Mouse (Mus musculus) erythroid progenitor cell, adult 5-6 weeks (primary cell): ENCODE results near the gene Scube3. TPM values are rescaled to one million over a fixed set of nuclear protein-coding genes. Genes with fewer than 3 reads are reported as not detected.
"Not testable (repeated sequence)": the region's sequence is repeated elsewhere in the genome, so short reads cannot be mapped to it uniquely, and the experiment has no call there.

Source experiments
- ATAC-seq: replicated peaks from 2 replicates; pipeline ENCODE4 v1.8.0; 2016; ENCODE audit warnings: moderate number of reproducible peaks, mild to moderate bottlenecking, moderate TSS enrichment, inconsistent platforms; ENCODE audit not compliant: poor library complexity, low FRiP score, severe bottlenecking
- total RNA-seq, 2 experiments: library from RNA; stranded (forward) in 1 of 2; stranded (reverse) in 1 of 2; fragments of 150-400 nt in 1 of 2; fragments of 186-747, 209-891 nt in 1 of 2; gene quantifications; 2 replicates each; pipeline versions ENCODE4 v1.2.3 to v1.2.4; 2015 to 2017; ENCODE audit warnings: low replicate concordance in 2 of 2

The Scube3 gene
- total RNA-seq, 2 experiments from 2014 or later = not detected

DNA sequence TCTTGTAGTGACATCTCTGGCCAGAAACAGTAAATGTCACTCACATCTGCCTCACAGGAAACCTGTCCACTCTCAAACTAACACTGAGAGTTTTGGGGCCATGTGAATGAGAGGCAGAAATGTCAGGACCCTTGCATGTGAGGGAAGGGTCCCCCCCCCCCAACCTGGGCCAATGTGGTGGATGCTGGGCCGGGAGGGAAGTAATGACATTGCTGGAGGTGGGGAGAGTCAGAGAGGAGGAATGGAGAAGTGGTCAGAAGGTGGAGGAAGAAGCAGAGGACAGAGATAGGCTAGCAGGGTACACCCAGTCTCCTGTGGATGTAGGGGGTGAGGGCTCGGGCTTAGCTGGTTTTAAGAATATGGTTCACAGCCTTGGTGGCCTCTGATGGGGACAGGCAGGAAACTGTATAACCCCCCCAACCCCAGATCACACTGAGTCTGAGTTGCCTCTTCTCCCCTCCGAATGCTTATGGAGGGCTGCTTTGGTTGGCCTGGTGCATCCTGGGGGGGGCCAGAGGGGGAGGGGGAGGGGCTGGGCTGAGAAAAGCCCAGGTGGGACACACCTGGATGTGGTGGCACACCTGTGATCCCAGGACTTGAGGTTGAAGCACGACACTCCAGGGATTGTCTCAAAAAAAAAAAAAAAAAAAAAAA, 67.6 kb downstream of the Scube3 start:
- ATAC-seq = no peak

DNA sequence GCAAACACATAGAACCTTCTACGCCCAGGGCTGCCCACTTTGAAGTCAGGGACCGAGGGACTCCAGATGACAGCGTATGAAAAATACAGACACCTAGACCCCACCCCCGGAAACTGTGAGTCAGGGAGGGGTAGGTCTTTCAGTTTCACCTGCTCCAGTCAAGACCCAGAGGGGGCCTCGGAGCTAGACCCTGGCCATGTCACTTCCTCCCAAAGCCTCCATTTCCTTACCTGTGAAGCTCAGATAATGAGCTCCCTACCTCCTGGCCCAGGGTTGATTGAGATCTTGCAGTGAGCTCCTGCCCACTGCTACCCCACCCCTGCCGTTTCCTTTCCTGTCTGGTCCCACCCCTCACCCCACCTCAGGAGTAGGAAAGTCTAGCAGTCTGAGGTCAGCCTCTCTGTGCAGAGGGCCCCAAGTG, 70.0 kb downstream of the Scube3 start:
- ATAC-seq = no peak

DNA sequence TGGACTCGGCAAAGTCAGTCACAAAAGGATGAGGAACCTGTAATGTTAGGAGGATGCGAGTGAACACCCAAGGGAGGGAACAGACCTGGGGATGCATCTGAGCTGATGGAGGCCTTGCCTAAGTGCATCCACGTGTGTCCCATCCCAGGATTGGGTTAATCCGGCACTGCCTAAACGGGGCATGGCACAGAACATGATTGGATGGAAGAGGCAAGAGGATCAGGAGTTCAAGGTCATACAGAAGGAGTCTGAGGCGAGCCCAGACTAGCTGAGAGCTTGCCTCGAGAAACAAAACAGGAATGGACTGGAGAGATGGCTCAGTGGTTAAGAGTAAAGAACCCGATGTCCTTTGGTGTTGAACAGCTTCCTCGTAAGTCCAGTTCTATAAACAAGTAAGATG, 70.5 kb downstream of the Scube3 start:
- ATAC-seq = no peak

DNA sequence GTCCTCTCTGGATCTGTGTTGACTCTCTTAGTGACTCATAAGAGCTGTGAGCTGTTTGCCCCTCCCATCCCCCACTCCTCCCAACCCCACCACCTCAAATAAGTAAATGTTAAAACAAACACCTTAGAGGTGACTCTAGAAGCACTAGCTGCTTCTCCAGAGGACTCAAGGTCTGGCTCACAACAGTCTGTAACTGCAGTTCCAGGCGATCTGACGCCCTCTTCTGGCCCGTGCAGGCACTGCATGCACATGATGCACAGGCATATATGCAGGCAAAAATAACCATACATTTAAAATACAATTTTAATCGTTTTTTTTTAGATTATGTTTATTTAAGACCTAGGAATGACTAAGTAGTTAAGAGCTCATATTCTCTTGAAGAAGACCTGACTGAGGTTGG, 71.3 kb downstream of the Scube3 start:
- no peak for ATAC-seq

DNA sequence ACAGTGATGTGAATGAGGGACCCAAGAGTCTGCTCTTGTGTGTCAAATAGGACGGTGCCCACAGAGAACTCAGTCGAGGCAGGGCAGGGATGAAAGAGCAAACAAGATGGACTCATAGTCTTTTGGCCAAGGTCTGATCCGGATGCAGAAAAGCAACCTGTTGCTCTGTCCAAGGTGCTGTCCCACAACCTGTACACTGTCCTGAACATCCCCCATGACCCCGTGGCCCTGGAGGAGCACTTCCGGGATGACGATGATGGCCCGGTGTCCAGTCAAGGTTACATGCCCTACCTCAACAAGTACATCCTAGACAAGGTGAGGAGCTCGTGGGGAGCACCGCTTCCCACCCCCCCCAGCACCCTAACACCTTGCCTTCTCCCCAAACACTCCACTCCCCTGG, 74.8 kb downstream of the Scube3 start:
- ATAC-seq = no peak

DNA sequence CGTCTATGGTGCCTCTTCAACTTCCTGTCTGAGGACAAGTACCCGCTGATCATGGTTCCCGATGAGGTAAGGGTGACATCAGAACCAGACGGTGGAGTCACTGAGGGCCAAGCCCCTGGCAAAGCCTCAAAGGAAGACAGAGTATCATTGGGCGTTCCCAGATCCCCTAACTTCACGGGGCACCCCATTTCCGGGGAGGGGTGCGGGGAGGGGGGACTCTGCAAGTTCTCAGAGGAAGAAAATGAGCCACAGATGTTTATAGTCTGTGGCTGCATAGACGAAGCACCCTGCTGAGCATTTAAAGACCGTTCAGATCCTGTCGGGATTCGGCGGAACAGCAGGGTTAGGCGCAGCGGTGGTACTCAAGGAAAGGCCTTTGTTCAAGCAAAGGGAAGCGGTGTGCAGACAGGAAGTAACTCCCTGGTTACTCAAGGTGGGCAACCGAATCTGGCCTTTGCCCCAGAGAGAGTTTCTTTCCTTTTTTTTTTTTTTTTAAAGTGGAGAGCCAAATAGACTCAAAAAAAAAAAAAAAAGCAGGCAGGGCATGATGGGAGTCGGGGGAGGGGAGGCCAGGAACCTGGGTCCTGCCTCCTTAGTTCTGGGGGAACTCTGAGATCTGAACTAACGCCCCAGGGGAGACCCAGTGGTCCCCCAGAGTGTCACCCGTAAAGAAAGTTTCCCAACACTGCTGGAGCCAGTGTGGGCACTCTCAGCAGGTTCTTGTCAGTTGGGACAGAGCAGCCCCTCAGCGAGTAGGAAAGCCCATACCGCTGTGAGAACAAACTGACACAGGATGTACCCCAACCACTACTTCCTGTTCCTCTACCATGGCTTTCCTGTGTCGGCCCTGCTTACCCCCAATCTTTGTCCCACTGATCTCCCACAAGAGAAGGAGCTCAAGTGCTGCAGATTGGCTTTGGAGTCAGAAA, 76.0 kb downstream of the Scube3 start:
- no peak for ATAC-seq

DNA sequence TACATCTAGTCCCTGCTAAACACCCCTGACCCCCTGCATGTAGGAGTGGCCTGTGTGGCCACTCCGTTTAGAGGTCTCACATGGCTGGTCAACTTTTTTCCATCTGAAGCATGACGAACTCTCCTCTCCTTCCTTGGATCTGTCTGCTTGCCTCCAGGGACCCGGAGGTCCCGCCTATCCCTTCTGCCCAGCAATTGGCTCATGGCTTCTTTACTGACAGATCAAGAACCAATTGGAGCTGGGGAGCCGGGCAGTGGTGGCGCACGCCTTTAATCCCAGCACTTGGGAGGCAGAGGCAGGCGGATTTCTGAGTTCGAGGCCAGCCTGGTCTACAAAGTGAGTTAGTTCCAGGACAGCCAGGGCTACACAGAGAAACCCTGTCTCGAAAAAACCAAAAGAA, 80.5 kb downstream of the Scube3 start:
- not testable (repeated sequence) for ATAC-seq

DNA sequence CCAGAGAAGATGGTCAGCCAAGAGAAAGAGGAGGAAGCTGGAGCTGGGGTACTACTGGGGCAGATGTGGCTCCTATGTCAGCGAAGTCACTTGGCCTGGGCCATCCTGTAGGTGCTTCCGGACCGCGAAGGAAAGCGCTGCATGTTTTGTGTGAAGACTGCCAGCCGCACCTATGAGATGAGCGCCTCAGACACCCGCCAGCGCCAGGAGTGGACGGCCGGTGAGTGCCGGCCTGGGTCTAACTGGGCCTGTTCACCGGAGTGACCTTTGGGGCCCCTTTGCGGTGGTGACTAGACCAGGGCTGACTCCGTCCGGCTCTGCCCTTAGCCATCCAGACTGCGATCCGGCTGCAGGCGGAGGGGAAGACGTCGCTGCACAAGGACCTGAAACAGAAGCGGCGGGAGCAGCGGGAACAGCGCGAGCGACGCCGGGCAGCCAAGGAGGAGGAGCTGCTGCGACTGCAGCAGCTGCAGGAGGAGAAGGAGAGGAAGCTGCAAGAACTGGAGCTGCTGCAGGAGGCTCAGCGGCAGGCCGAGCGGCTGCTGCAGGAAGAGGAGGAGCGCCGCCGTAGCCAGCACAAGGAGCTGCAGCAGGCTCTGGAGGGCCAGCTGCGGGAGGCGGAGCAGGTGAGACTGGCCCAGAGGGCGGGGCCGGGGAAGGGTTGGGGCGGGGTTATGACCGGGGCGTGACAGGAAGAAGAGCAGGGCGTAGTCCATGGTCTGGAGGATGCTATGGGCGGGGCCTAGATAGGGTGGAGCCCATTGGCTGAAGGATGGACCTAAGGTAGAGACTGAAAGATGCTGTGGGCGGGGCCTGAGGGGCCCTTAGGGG, 81.8 kb downstream of the Scube3 start:
- peak; percentile 93 for ATAC-seq

Other genes with a start within 250 kb of the Scube3 start
- gene Anks1, start 232.8 kb upstream of the Scube3 start, total RNA-seq (2015; ENCODE audit: low replicate concordance) = 6.1 and 6.7 TPM in 2 replicates
- 3.8 and 4.6 TPM in 2 replicates for gene Anks1, start 232.8 kb upstream of the Scube3 start, total RNA-seq (2017; ENCODE audit: low replicate concordance)
- 14.3 and 19.8 TPM in 2 replicates for gene Taf11, start 232.3 kb upstream of the Scube3 start, total RNA-seq (2015; ENCODE audit: low replicate concordance)
- 15.1 and 15.3 TPM in 2 replicates for gene Taf11, start 232.3 kb upstream of the Scube3 start, total RNA-seq (2017; ENCODE audit: low replicate concordance)
- not detected in 2 replicates for gene Tcp11, start 61.5 kb upstream of the Scube3 start, total RNA-seq (2015; ENCODE audit: low replicate concordance)
- not detected in 2 replicates for gene Tcp11, start 61.5 kb upstream of the Scube3 start, total RNA-seq (2017; ENCODE audit: low replicate concordance)
- gene Zfp523, start 35.0 kb downstream of the Scube3 start, total RNA-seq (2015; ENCODE audit: low replicate concordance) = 5.8 TPM in 1 of 2 replicates, not detected in the other
- gene Zfp523, start 35.0 kb downstream of the Scube3 start, total RNA-seq (2017; ENCODE audit: low replicate concordance) = 1.4 and 7.9 TPM in 2 replicates
- 5.8 and 13.8 TPM in 2 replicates for gene Def6, start 65.6 kb downstream of the Scube3 start, total RNA-seq (2015; ENCODE audit: low replicate concordance)
- gene Def6, start 65.6 kb downstream of the Scube3 start, total RNA-seq (2017; ENCODE audit: low replicate concordance) = 17.2 and 17.8 TPM in 2 replicates
- gene Ppard, start 90.6 kb downstream of the Scube3 start, total RNA-seq (2015; ENCODE audit: low replicate concordance) = 2.9 and 4.0 TPM in 2 replicates
- gene Ppard, start 90.6 kb downstream of the Scube3 start, total RNA-seq (2017; ENCODE audit: low replicate concordance) = 1.7 TPM in 1 of 2 replicates, not detected in the other
- 9.7 and 10.5 TPM in 2 replicates for gene Fance, start 171.4 kb downstream of the Scube3 start, total RNA-seq (2015; ENCODE audit: low replicate concordance)
- gene Fance, start 171.4 kb downstream of the Scube3 start, total RNA-seq (2017; ENCODE audit: low replicate concordance) = 0.76 and 9.8 TPM in 2 replicates
- gene Rpl10a, start 186.3 kb downstream of the Scube3 start, total RNA-seq (2015; ENCODE audit: low replicate concordance) = 515 and 750 TPM in 2 replicates
- gene Rpl10a, start 186.3 kb downstream of the Scube3 start, total RNA-seq (2017; ENCODE audit: low replicate concordance) = 184 and 203 TPM in 2 replicates
- not detected in 2 replicates for gene Tead3, start 208.7 kb downstream of the Scube3 start, total RNA-seq (2015; ENCODE audit: low replicate concordance)
- gene Tead3, start 208.7 kb downstream of the Scube3 start, total RNA-seq (2017; ENCODE audit: low replicate concordance) = not detected in 2 replicates
- not detected in 2 replicates for gene Tulp1, start 223.1 kb downstream of the Scube3 start, total RNA-seq (2015; ENCODE audit: low replicate concordance)
- not detected in 2 replicates for gene Tulp1, start 223.1 kb downstream of the Scube3 start, total RNA-seq (2017; ENCODE audit: low replicate concordance)